Mouse (Mus musculus): Measurements from ENCODE around the gene Rpl27a. TPM values are rescaled to one million over a fixed set of nuclear protein-coding genes. Genes with fewer than 3 reads are reported as not detected.

Rpl27a gene
- 93.0 TPM for polyA plus RNA-seq (2014; fragmentation: Illumina TruSeq; extraction: RNeasy Lipid Tissue Mini Kit (QIAGEN cat#74804); ENCODE audit: low read depth, low replicate concordance)

GRCm38 (mm10) chr7:109518838-109519696 lies at the start of gene Rpl27a:
TSS of gene Rpl27a (plus strand) at chr7:109519147.

GRCm38 (mm10) chr7:109508034-109508433 lies 10.9 kb upstream of the Rpl27a start, which contains the start of gene Trim66:
TSS of gene Trim66 (minus strand) at chr7:109508134.

Other genes starting within 250 kb of the Rpl27a start
- not detected for gene Stk33, start 80.1 kb upstream of the Rpl27a start, polyA plus RNA-seq (2014; fragmentation: Illumina TruSeq; extraction: RNeasy Lipid Tissue Mini Kit (QIAGEN cat#74804); ENCODE audit: low read depth, low replicate concordance)
- gene Trim66, start 11.0 kb upstream of the Rpl27a start, polyA plus RNA-seq (2014; fragmentation: Illumina TruSeq; extraction: RNeasy Lipid Tissue Mini Kit (QIAGEN cat#74804); ENCODE audit: low read depth, low replicate concordance): not detected
- gene St5, start 184.5 kb downstream of the Rpl27a start, polyA plus RNA-seq (2014; fragmentation: Illumina TruSeq; extraction: RNeasy Lipid Tissue Mini Kit (QIAGEN cat#74804); ENCODE audit: low read depth, low replicate concordance): 34.9 TPM
- gene Akip1, start 184.5 kb downstream of the Rpl27a start, polyA plus RNA-seq (2014; fragmentation: Illumina TruSeq; extraction: RNeasy Lipid Tissue Mini Kit (QIAGEN cat#74804); ENCODE audit: low read depth, low replicate concordance): 29.2 TPM
- gene BC051019, start 204.7 kb downstream of the Rpl27a start, polyA plus RNA-seq (2014; fragmentation: Illumina TruSeq; extraction: RNeasy Lipid Tissue Mini Kit (QIAGEN cat#74804); ENCODE audit: low read depth, low replicate concordance): not detected
- not detected for gene Ascl3, start 212.6 kb downstream of the Rpl27a start, polyA plus RNA-seq (2014; fragmentation: Illumina TruSeq; extraction: RNeasy Lipid Tissue Mini Kit (QIAGEN cat#74804); ENCODE audit: low read depth, low replicate concordance)
- gene Tmem9b, start 233.7 kb downstream of the Rpl27a start, polyA plus RNA-seq (2014; fragmentation: Illumina TruSeq; extraction: RNeasy Lipid Tissue Mini Kit (QIAGEN cat#74804); ENCODE audit: low read depth, low replicate concordance): 37.7 TPM